Mouse (Mus musculus) cerebellum, postnatal 4 days (tissue): ENCODE results near the gene St3gal2.
"Not testable (repeated sequence)": the region's sequence is repeated elsewhere in the genome, so short reads cannot be mapped to it uniquely, and the experiment has no call there.

Experiments
- DNase-seq, 2 experiments: peaks; one replicate each; pipeline ENCODE4 v3.0.0; 2022; ENCODE audit warnings: low spot score in 2 of 2, mixed read lengths in 1 of 2

Gene St3gal2

DNA sequence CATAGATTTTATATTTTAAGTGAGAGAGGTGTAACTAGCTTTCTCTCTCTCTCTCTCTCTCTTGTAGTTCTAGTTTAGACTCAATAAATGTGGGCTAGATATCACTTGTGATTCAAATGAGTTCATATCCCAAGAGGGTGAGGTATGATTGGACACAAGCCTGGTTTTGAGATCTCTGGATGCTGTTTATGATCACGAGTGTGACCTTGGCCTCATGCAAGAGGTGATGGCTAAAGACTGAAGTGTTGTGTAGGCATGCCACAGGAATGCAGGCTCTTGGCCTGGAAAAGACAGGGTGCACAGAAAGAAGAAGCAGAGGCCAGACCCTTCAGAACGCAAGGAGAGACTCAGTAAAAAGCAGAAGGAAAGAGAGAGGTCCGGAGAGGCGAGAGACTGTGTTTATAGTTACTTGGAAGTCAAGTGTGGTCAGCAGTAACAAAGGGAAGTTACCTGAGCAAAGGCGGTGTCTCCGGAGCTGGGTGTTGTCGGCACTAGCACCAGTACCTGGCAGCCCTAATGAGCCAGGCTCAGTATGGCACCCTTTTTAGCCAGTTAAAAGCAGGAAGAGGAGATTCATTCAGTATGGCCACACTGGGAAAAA is 24.7 kb downstream of the St3gal2 start:
- DNase-seq, result no peak

GRCm38 (mm10) chr8:110945716-110946115 is 26.0 kb downstream of the St3gal2 start:
- no peak for DNase-seq

GRCm38 (mm10) chr8:110950065-110950484 is 30.4 kb downstream of the St3gal2 start:
- no peak for DNase-seq

DNA sequence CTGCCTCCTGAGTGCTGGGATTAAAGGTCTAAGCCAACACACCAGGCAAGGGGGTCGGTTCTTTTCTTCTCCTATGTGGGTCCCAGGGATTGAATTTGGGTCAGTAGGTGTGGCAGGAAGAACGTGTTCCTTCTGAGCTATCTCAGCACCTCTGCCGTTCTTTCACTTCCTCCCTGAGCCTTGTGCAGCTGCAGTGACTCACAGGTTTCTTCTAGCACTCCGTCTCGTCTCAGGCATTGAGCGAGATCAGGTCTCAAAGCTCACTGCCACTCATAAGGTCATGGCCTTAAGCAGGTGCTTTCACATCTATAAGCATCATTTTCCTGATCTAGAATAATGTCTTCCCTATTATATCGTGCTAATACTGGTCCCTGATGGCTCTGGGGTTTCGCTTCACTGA is 35.1 kb downstream of the St3gal2 start:
- no peak for DNase-seq

DNA sequence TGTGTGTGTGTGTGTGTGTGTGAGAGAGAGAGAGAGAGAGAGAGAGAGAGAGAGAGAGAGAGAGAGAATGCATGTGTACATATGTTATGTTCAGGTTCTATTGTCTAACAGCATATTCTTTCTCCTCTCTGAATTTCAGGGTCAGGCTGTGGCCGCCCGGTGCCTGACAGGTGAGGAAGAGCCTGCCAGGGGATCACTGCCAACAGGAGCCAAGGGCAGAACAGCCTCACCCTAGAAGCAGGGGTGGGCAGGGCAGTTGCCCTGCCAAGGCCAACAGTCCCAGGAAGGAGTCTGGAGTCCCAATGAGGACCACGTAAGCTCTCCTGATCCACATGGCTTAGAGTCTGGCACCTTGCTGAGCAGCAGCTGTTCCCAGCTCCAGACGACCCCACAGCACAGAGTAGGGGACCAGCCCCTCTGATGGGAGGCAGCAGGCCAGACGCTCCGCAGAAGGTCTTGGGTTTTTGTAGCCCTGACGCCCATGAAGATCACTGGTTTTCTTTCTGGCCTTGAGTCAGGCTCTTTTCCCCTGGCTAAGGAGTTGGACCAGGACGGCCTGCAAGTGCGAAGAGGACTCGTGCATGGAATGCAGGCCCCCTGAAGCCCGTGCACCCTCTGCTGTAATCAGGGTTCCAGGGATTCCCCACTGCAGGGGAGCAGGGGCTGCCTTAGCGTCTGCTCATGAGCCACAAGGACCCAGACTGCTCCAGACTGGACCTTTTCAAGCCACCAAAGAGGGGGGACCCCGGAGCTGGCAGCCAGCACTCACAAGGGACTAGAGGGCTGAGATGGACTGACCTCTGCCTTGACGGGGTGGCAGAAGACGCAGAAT is 37.1 kb downstream of the St3gal2 start:
- peak in 1 of 2 experiments; percentile 54 for DNase-seq

- peak in 1 of 2 experiments; percentile 44 for DNase-seq
Measured at GRCm38 (mm10) chr8:110957471-110957870, 37.7 kb downstream of the St3gal2 start.

DNA sequence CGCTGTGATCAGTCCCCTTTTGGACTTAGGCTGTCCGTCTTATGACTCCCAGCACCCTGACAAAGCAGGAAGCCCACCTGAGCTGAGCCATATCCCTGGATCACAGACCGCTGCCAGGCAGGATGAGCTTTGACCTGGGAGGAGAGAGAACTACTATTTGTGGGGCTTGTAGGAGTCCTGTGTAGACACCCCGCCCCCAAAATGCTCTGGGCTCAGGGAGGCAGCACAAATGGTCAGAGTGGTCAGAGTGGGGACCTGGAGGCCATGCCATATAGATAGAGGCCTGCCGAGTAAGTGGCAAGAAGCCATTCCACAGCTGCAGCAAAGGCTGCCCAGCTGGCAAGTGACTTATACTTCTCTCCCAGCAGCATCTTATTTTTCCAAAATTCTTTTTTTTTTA is 38.4 kb downstream of the St3gal2 start:
- no peak for DNase-seq

DNA sequence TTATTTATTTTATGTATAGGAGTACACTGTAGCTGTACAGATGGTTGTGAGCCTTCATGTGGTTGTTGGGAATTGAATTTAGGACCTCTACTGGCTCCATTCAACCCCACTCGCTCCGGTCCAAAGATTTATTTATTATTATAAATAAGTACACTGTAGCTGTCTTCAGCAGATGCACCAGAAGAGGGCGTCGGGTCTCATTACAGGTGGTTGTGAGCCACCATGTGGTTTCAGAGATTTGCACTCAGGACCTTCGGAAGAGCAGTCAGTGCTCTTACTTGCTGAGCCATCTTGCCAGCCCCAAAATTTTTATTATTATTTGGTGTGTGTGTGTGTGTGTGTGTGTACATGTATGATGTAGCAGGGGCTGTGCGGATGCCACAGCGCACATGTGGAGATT is 38.8 kb downstream of the St3gal2 start:
- not testable (repeated sequence) for DNase-seq

DNA sequence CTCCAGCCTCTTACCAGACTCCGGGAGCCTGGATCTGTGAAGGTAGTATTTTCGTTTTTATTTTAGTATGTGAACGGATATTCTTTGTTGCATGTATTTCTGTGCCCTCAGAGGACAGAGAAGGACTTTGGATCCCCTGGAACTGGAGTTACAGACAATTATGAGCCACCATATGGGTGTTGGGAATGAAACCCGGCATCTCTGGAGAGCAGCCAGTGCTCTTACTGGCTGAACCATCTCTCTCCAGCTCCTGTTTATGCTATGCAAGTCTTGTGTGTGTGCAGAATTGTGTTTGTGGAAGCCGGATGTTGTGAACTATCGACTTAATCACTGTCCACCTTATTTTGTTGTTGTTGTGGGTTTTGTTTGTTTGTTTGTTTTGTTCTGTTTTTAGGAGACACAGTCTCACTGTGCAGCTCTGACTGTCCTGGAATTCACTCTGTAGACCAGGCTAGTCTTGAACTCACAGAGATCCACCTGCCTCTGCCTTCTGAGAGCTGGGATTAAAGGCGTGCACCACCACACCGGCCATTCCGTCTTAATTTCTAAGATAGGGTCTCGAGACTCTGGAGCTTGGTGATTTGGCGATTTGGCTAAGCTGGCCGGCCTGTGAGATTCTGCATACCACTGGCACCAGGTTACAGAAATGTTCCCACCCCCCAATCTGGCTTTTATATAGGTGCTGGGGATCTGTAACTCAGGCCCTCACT is 39.5 kb downstream of the St3gal2 start:
- no peak for DNase-seq

- DNase-seq, result peak in 1 of 2 experiments; percentile 57
Measured at GRCm38 (mm10) chr8:110959906-110960305, 40.2 kb downstream of the St3gal2 start.

GRCm38 (mm10) chr8:110963051-110963450 is 43.3 kb downstream of the St3gal2 start:
- no peak for DNase-seq

- DNase-seq, result no peak
Measured at GRCm38 (mm10) chr8:110964666-110965065, 44.9 kb downstream of the St3gal2 start.

DNA sequence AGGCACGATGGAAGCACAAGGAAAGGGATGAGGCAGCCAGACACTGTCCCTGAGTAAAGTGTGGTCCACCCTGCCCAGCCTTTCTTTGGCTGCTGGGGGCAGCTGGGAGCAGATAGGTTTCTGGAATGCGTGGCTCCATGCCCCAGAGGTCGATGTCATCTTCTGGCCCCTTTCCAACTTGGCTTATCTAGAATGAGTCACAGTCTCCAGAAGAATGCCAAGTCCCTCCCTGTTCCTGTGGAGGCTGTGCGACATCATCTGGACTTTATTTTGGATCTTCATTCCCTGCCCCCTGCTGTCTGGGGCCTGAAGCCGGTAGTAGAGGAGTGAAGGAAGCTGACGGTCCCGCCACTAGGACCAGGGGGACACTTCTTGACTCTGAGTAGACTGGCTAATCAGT is 45.9 kb downstream of the St3gal2 start:
- peak in 1 of 2 experiments; percentile 66 for DNase-seq

DNA sequence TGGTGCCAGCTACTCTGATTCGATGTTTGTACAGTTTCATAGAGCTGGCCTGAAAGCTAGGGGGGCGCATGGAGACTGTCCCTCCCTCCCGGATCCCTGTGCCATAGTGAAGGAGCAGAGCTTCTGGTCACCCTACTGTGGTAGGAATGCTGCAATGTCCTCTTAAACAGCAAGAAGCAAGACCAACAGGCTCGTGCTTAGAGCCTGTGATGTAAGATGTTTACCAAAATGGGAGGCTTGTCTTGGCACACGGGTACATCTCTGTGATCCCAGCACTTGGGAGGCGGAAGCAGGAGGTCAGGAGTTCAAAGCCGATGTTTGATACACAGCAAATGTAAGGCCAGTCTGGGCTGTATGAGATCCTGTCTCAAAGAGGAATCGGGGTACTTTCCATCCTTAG is 46.9 kb downstream of the St3gal2 start:
- no peak for DNase-seq

- no peak for DNase-seq
Measured at GRCm38 (mm10) chr8:110967326-110967725, 47.6 kb downstream of the St3gal2 start.

- peak; percentile 75 to 88 for DNase-seq
Measured at GRCm38 (mm10) chr8:110969910-110970770, 50.4 kb downstream of the St3gal2 start.

GRCm38 (mm10) chr8:110976532-110976931 is 56.8 kb downstream of the St3gal2 start:
- not testable (repeated sequence) for DNase-seq

GRCm38 (mm10) chr8:110977987-110978386 is 58.3 kb downstream of the St3gal2 start:
- not testable (repeated sequence) for DNase-seq

DNA sequence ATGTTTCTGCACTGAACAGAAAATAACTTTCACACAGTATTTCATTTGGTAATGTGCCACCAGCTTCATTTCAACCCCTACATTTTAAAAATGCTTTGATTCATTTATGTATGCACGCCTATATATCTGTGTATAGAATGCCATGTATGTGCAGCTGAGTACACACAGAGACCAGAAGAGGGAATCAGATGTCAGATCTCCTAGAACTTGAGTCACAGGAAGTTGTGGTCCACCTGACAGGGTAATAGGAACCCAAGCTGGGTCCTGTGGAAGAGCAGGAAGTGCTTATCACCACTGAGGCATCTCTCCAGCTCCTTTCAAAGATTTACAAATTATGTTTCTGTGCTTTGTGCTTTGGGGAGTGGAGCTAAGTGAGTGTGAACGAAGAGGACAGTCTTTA is 61.6 kb downstream of the St3gal2 start:
- no peak for DNase-seq

- DNase-seq, result no peak
Measured at GRCm38 (mm10) chr8:110987805-110988744, 68.4 kb downstream of the St3gal2 start.
